Comparison of ENCODE assay signal across 8 mouse cellular contexts in genomic region chr5:121204132-121205089, GRCm38 (mm10). TPM values are rescaled to one million over a fixed set of nuclear protein-coding genes. Genes with fewer than 3 reads are reported as not detected.
A peak's percentile ranks its signal among the peaks of the same experiment; 100 is the strongest.
DNase-seq lines count a peak whose midpoint lies in the region; ATAC-seq and TF ChIP-seq lines count a peak whose summit lies in the region.

TSS of gene Rpl6 (plus strand) at chr5:121204481.

- H3K4me2 ChIP-seq in forebrain, postnatal 0 days (ENCODE audit: low read depth): peak within 1 kb of the TSS; percentile 77
- peak within 1 kb of the TSS; percentile 77 for H3K4me2 ChIP-seq in lung, embryonic 14.5 days

- H3K4me3 ChIP-seq in MEL (ENCODE audit: control insufficient read depth in 1 of 2, insufficient read depth in 1 of 2, low read depth in 2 of 2, low read length in 2 of 2): peak within 1 kb of the TSS; percentile 69 to 93
- peak within 1 kb of the TSS; percentile 85 for H3K4me3 ChIP-seq in cerebellum, adult 2 months (replicated peaks; ENCODE audit: insufficient read depth, low read depth, low read length)
- H3K4me3 ChIP-seq in forebrain, postnatal 0 days (ENCODE audit: low read depth, low read length): peak within 1 kb of the TSS; percentile 78
- peak within 1 kb of the TSS; percentile 95 for H3K4me3 ChIP-seq in layer of hippocampus, adult 2 months
- peak within 1 kb of the TSS; percentile 98 for H3K4me3 ChIP-seq in lung, embryonic 14.5 days (ENCODE audit: low read depth, low read length)
- H3K4me3 ChIP-seq in olfactory bulb, adult 2 months (ENCODE audit: insufficient read depth, low read depth, low read length): peak within 1 kb of the TSS; percentile 66

- TF ChIP-seq EP300 in MEL (IDR thresholded peaks at IDR 0.05; ENCODE audit: low read depth in 1 of 2, low read length in 2 of 2): no peak

- WGBS in cerebellum, adult 2 months: under 1% methylated on average over 52 of the region's 52 CpGs
- 1% methylated on average over 52 of the region's 52 CpGs for WGBS in forebrain, postnatal 0 days
- WGBS in lung, embryonic 14.5 days: 2% methylated on average over 52 of the region's 52 CpGs
- under 1% methylated on average over 52 of the region's 52 CpGs for WGBS in olfactory bulb, adult 2 months

- H3K36me3 ChIP-seq in MEL (ENCODE audit: control insufficient read depth in 1 of 2, insufficient read depth in 2 of 2, low read length in 2 of 2): peaks cover 13 to 23% of the 10 kb centered on the region in 2 experiments
- peaks cover 31% of the 10 kb centered on the region for H3K36me3 ChIP-seq in forebrain, postnatal 0 days (ENCODE audit: insufficient read depth)
- H3K36me3 ChIP-seq in lung, embryonic 14.5 days (ENCODE audit: insufficient read depth): peaks cover 40% of the 10 kb centered on the region

- intact Hi-C loops in heart, postnatal 36 days (cut with DNase I): no loop called here

- TF ChIP-seq CTCF in MEL (IDR thresholded peaks at IDR 0.05 in 2 of 3, conservative IDR thresholded peaks at IDR 0.05 in 1 of 3; ENCODE audit: control insufficient read depth in 1 of 3, insufficient read depth in 1 of 3, low read depth in 2 of 3, low read length in 3 of 3, poor library complexity in 1 of 3, severe bottlenecking in 1 of 3): no peak
- no peak for TF ChIP-seq CTCF in cerebellum, adult 2 months (IDR thresholded peaks at IDR 0.05; ENCODE audit: borderline replicate concordance, insufficient read depth, low read depth, low read length)
- TF ChIP-seq CTCF in forebrain, postnatal 0 days (IDR thresholded peaks at IDR 0.05; ENCODE audit: low read depth): no peak
- no peak for TF ChIP-seq CTCF in layer of hippocampus, adult 2 months (conservative IDR thresholded peaks at IDR 0.05)
- TF ChIP-seq CTCF in lung, embryonic 14.5 days (IDR thresholded peaks at IDR 0.05; ENCODE audit: low read depth): no peak
- TF ChIP-seq CTCF in olfactory bulb, adult 2 months (IDR thresholded peaks at IDR 0.05; ENCODE audit: insufficient read depth, low read depth, low read length): no peak

- H3K79me2 ChIP-seq in MEL (ENCODE audit: control insufficient read depth, insufficient read depth, low read length, poor library complexity): peaks cover 36% of the 10 kb centered on the region

- peaks cover 2 to 14% of the 10 kb centered on the region in 2 experiments; a peak in 2 of 4 replicates for H3K4me1 ChIP-seq in MEL (ENCODE audit: control insufficient read depth in 1 of 2, insufficient read depth in 2 of 2, low read length in 2 of 2)
- no peaks in the 10 kb centered on the region for H3K4me1 ChIP-seq in cerebellum, adult 2 months (ENCODE audit: control insufficient read depth, insufficient read depth, low read length)
- H3K4me1 ChIP-seq in forebrain, postnatal 0 days (ENCODE audit: insufficient read depth): 0 out of 2 replicates have a peak, but pooled peaks cover 2% of the 10 kb centered on the region
- peaks cover 9% of the 10 kb centered on the region for H3K4me1 ChIP-seq in lung, embryonic 14.5 days (ENCODE audit: insufficient read depth)
- H3K4me1 ChIP-seq in olfactory bulb, adult 2 months (ENCODE audit: control insufficient read depth, insufficient read depth, low read length): peaks cover 13% of the 10 kb centered on the region

- peak within 1 kb of the TSS; percentile 99 for H3K9ac ChIP-seq in MEL (ENCODE audit: control insufficient read depth, low read depth, low read length, poor library complexity, severe bottlenecking)
- peak within 1 kb of the TSS; percentile 90 for H3K9ac ChIP-seq in forebrain, postnatal 0 days
- peak within 1 kb of the TSS; percentile 98 for H3K9ac ChIP-seq in lung, embryonic 14.5 days

- H3K27ac ChIP-seq in MEL (ENCODE audit: control insufficient read depth, low read depth, low read length): peak within 1 kb of the TSS; percentile 91
- H3K27ac ChIP-seq in cerebellum, adult 2 months (ENCODE audit: insufficient read depth, low read length): no peak within 1 kb of the TSS
- H3K27ac ChIP-seq in forebrain, postnatal 0 days (ENCODE audit: low read depth, low read length): peak within 1 kb of the TSS; percentile 83
- peak within 1 kb of the TSS; percentile 94 for H3K27ac ChIP-seq in layer of hippocampus, adult 2 months
- H3K27ac ChIP-seq in lung, embryonic 14.5 days (ENCODE audit: low read depth): peak within 1 kb of the TSS; percentile 79
- H3K27ac ChIP-seq in olfactory bulb, adult 2 months (ENCODE audit: insufficient read depth, low read depth, low read length): peak within 1 kb of the TSS; percentile 19; the same call in 1 of the 2 replicates

- peak; percentile 97 for ATAC-seq in forebrain, postnatal 0 days
- ATAC-seq in lung, embryonic 14.5 days (ENCODE audit: insufficient read depth): peak; percentile 91

- H3K27me3 ChIP-seq in MEL (ENCODE audit: control insufficient read depth in 1 of 2, insufficient read depth in 2 of 2, low read length in 2 of 2): no peaks in the 10 kb centered on the region
- no peaks in the 10 kb centered on the region for H3K27me3 ChIP-seq in cerebellum, adult 2 months (ENCODE audit: control insufficient read depth, insufficient read depth, low read length)
- H3K27me3 ChIP-seq in forebrain, postnatal 0 days (ENCODE audit: insufficient read depth, low read length): no peaks in the 10 kb centered on the region
- no peaks in the 10 kb centered on the region for H3K27me3 ChIP-seq in lung, embryonic 14.5 days (ENCODE audit: insufficient read depth, low read length)

- H3K9me3 ChIP-seq in MEL (replicated peaks; ENCODE audit: insufficient read depth, low read length): no peaks in the 10 kb centered on the region
- H3K9me3 ChIP-seq in forebrain, postnatal 0 days (ENCODE audit: low read length): no peaks in the 10 kb centered on the region
- no peaks in the 10 kb centered on the region for H3K9me3 ChIP-seq in lung, embryonic 14.5 days (ENCODE audit: low read depth, low read length)

- peak; percentile 95 to 97 for TF ChIP-seq POLR2A in MEL (IDR thresholded peaks at IDR 0.05; ENCODE audit: control insufficient read depth in 1 of 2, insufficient read depth in 1 of 2, low read depth in 1 of 2, low read length in 2 of 2, poor library complexity in 1 of 2)
- peak; percentile 88; the same call in 1 of the 2 replicates for TF ChIP-seq POLR2A in cerebellum, adult 2 months (IDR thresholded peaks at IDR 0.05; ENCODE audit: borderline replicate concordance, insufficient read depth, low read length)
- TF ChIP-seq POLR2A in olfactory bulb, adult 2 months (IDR thresholded peaks at IDR 0.05; ENCODE audit: insufficient read depth, low read depth, low read length): peak; percentile 73

- DNase-seq in MEL (ENCODE audit: low read depth, low spot score): peak; percentile 93
- peak; percentile 80 to 90 for DNase-seq in cerebellum, adult 2 months
- DNase-seq in forebrain, postnatal 0 days: peak; percentile 90
- DNase-seq in heart, postnatal 36 days: peak; percentile 78 to 81
- DNase-seq in layer of hippocampus, adult 2 months (ENCODE audit: low spot score in 2 of 2): peak; percentile 80 to 90
- DNase-seq in lung, embryonic 14.5 days: peak; percentile 93
- DNase-seq in thymus, adult 18-20 months: peak; percentile 59 to 75

- TF ChIP-seq RAD21 in MEL (IDR thresholded peaks at IDR 0.05; ENCODE audit: low read depth, low read length): no peak

TF ChIP-seq in MEL, 35 proteins besides CTCF, POLR2A, EP300 and RAD21 (continues in another document):
- TF ChIP-seq NRF1 (IDR thresholded peaks at IDR 0.05; ENCODE audit: insufficient read depth, low read depth, low read length, poor library complexity, severe bottlenecking) (0 out of 2 replicates have a peak, but pooled peaks have one; percentile 25), TBP (IDR thresholded peaks at IDR 0.05; ENCODE audit: low read depth, low read length) (peak; percentile 98), MAX (IDR thresholded peaks at IDR 0.05; ENCODE audit: low read length) (peak; percentile 73), RCOR1 (IDR thresholded peaks at IDR 0.05; ENCODE audit: low read depth, low read length) (0 out of 2 replicates have a peak, but pooled peaks have one; percentile 53), ETS1 (IDR thresholded peaks at IDR 0.05; ENCODE audit: low read depth, low read length) (0 out of 2 replicates have a peak, but pooled peaks have one; percentile 22), MYC (IDR thresholded peaks at IDR 0.05; ENCODE audit: low read depth, low read length) (peak; percentile 96), TAL1 (IDR thresholded peaks at IDR 0.05; ENCODE audit: low read length) (no peak), SMC3 (IDR thresholded peaks at IDR 0.05; ENCODE audit: low read depth, low read length) (0 out of 2 replicates have a peak, but pooled peaks have one; percentile 4), POLR2AphosphoS5 (IDR thresholded peaks at IDR 0.05; ENCODE audit: borderline replicate concordance, low read depth, low read length) (0 out of 2 replicates have a peak, but pooled peaks have one; percentile 23), BHLHE40 (IDR thresholded peaks at IDR 0.05; ENCODE audit: borderline replicate concordance, low read depth, low read length) (no peak), JUND (IDR thresholded peaks at IDR 0.05; ENCODE audit: low read depth, low read length) (no peak), CHD1 (IDR thresholded peaks at IDR 0.05; ENCODE audit: low read depth, low read length) (no peak), GATA1 (IDR thresholded peaks at IDR 0.05; ENCODE audit: low read depth, low read length) (0 out of 2 replicates have a peak, but pooled peaks have one; percentile 11), SIN3A (IDR thresholded peaks at IDR 0.05; ENCODE audit: low read length) (peak; percentile 78), CHD2 (IDR thresholded peaks at IDR 0.05; ENCODE audit: low read length) (peak; percentile 37; the same call in 1 of the 2 replicates), GABPA (IDR thresholded peaks at IDR 0.05; ENCODE audit: low read depth, low read length) (no peak; the same call in 1 of the 2 replicates), POLR2AphosphoS2 (IDR thresholded peaks at IDR 0.05; ENCODE audit: low read length) (peak; percentile 96), ZMIZ1 (IDR thresholded peaks at IDR 0.05; ENCODE audit: low read depth, low read length) (peak; percentile 91), ZC3H11A (IDR thresholded peaks at IDR 0.05; ENCODE audit: low read depth, low read length) (no peak), MXI1 (IDR thresholded peaks at IDR 0.05; ENCODE audit: low read depth, low read length) (peak; percentile 82)

RNA-seq across cellular contexts. Expression of gene Rpl6, which starts in this region (rescaled TPM):
- total RNA-seq in MEL (2012; rRNA removed): 2,653 and 2,779 TPM in 2 replicates
- polyA plus RNA-seq in MEL (2012; ENCODE audit: insufficient read depth in 1 of 2, insufficient read length in 2 of 2, low read depth in 1 of 2, low replicate concordance in 2 of 2, missing spikeins in 1 of 2): 1,000 to 10,000 TPM in 1 of 2 experiments, 100 to 1,000 TPM in 1; 850 to 2,901 TPM
- 363 and 400 TPM in 2 replicates for polyA plus RNA-seq in cerebellum, adult 2 months (2012; rRNA removed)
- 672 and 863 TPM in 2 replicates for total RNA-seq in forebrain, postnatal 0 days (2014; rRNA removed)
- 359 and 435 TPM in 2 replicates for polyA plus RNA-seq in forebrain, postnatal 0 days (2015; fragmentation: Nextera tagmentation; extraction: Ambion mirVana)
- 100 to 1,000 TPM; 519 to 543 TPM for total RNA-seq in heart, postnatal 36 days (2021)
- 100 to 1,000 TPM; 472 to 483 TPM for total RNA-seq in layer of hippocampus, adult 2 months (2021)
- polyA plus RNA-seq in lung, embryonic 14.5 days (2014; fragmentation: Nextera tagmentation; extraction: Ambion mirVana): 673 and 709 TPM in 2 replicates
- not detected in 2 replicates for polyA plus RNA-seq in olfactory bulb, adult 2 months (2012; ENCODE audit: insufficient read depth, insufficient read length, low replicate concordance, missing spikeins)
